Mouse (Mus musculus): Measurements from ENCODE around the gene Ndufs3.
"Not testable (repeated sequence)": the region's sequence is repeated elsewhere in the genome, so short reads cannot be mapped to it uniquely, and the experiment has no call there.

DNA sequence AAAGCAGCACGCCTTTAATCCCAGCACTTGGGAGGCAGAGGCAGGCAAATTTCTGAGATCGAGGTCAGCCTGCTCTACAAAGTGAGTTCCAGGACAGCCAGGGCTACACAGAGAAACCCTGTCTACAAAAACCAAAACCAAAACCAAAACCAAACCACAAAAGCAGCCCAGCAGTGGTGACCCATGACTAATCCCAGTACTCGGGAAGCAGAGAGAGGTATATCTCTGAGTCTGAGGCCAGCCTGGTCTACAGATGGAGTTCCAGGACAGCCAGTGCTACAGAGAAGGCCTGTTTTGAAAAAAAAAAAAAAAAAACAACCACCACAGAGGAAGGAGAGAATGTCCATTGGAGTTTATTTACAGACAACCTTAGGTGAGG lies 10.3 kb downstream of the Ndufs3 start:
- not testable (repeated sequence) for TF ChIP-seq CTCF, EP300 (IDR thresholded peaks at IDR 0.05; ENCODE audit: low read depth)

Data from liver, postnatal 0 days (tissue).